Mouse (Mus musculus) heart, postnatal 0 days (tissue): ENCODE measurements around the gene Siae. TPM values are rescaled to one million over a fixed set of nuclear protein-coding genes. Genes with fewer than 3 reads are reported as not detected.

Experiments used
- ATAC-seq: fragments of 200-750 bp; cut with Nextera tagmentation; 2 replicates; pipeline ENCODE4 v1.8.0; 2017; ENCODE audit warnings: low read depth, moderate number of reproducible peaks, moderate library complexity; ENCODE audit not compliant: insufficient read depth
- DNase-seq: peaks from one replicate; pipeline ENCODE4 v3.0.0-alpha.2; 2016; ENCODE audit warnings: low spot score
- H3K27ac ChIP-seq: fragments of 300-500 bp; sonication (generic); 2 replicates; pipeline ENCODE4 v1.5.1; 2014; ENCODE audit warnings: low read depth, mild to moderate bottlenecking
- H3K27me3 ChIP-seq: fragments of 300-500 bp; sonication (generic); 2 replicates; pipeline ENCODE4 v1.6.1; 2014; ENCODE audit warnings: low read length, mixed read lengths; ENCODE audit not compliant: control insufficient read depth, insufficient read depth
- H3K36me3 ChIP-seq: fragments of 300-500 bp; sonication (generic); replicated peaks from 2 replicates; pipeline ENCODE4 v1.6.1; 2014; ENCODE audit warnings: low read length, mixed read lengths; ENCODE audit not compliant: control insufficient read depth, insufficient read depth
- H3K4me1 ChIP-seq: fragments of 300-500 bp; sonication (generic); 2 replicates; pipeline ENCODE4 v1.6.1; 2014; ENCODE audit warnings: antibody characterized with exemption; ENCODE audit not compliant: control insufficient read depth, insufficient read depth
- H3K4me2 ChIP-seq: fragments of 300-500 bp; sonication (generic); 2 replicates; pipeline ENCODE4 v1.6.1; 2014; ENCODE audit warnings: low read depth, mild to moderate bottlenecking, low read length, moderate library complexity
- H3K4me3 ChIP-seq: fragments of 300-500 bp; sonication (generic); 2 replicates; pipeline ENCODE4 v1.5.1; 2014; ENCODE audit warnings: low read depth, low read length
- H3K9ac ChIP-seq: fragments of 300-500 bp; sonication (generic); replicated peaks from 2 replicates; pipeline ENCODE4 v1.6.1; 2014; ENCODE audit warnings: low read depth, low read length, mixed read lengths
- H3K9me3 ChIP-seq: fragments of 300-500 bp; sonication (generic); replicated peaks from 2 replicates; pipeline ENCODE4 v1.6.1; 2016; ENCODE audit warnings: low read length; ENCODE audit not compliant: control insufficient read depth
- CTCF ChIP-seq: IDR thresholded peaks from 2 replicates; pipeline ENCODE4 v1.5.1; 2016; ENCODE audit warnings: antibody characterized with exemption, control low read depth, low read depth
- EP300 ChIP-seq: IDR thresholded peaks from 2 replicates; pipeline ENCODE4 v1.6.1; 2016; ENCODE audit warnings: antibody characterized with exemption, low read depth
- WGBS: fragments of 180-500 bp; shearing (Covaris S2); extraction: QIAGEN DNeasy Blood & Tissue Kit; methylation state at CpG from one replicate; pipeline ENCODE4 v1.1.7; 2014; 5-methylcytosine and 5-hydroxymethylcytosine counted together
- polyA plus RNA-seq: library from polyadenylated mRNA; unstranded; fragments of >200 nt; fragmentation: Nextera tagmentation; extraction: Ambion mirVana; gene quantifications from 2 replicates; pipeline ENCODE4 v1.2.1, GENCODE M21; 2015
- total RNA-seq: library from RNA; depleted of rRNA; stranded (reverse); fragments of >200 nt; gene quantifications from 2 replicates; pipeline ENCODE4 v1.2.3, GENCODE M21; 2014; ENCODE audit warnings: low replicate concordance

Gene Siae
- total and polyA plus RNA-seq, 2 experiments from 2014 or later, result 5.4 to 6.4 TPM

- 64% methylated on average over 4 of the region's 4 CpGs for WGBS
These were observed 31.2 kb downstream of the Siae start for GRCm38 (mm10) chr9:37586718-37587117.

GRCm38 (mm10) chr9:37590381-37590780 is 34.9 kb downstream of the Siae start:
- no peak for ATAC-seq
- Histone ChIP-seq H3K4me1 (no peaks in the 10 kb centered on the region), H3K27ac (no peak overlapping the region), H3K9ac (no peak overlapping the region), H3K4me3 (no peak overlapping the region), H3K27me3 (no peaks in the 10 kb centered on the region), H3K36me3 (no peaks in the 10 kb centered on the region), H3K4me2 (no peak overlapping the region), H3K9me3 (no peaks in the 10 kb centered on the region)
- 78% methylated on average over 4 of the region's 4 CpGs for WGBS
- no peak for TF ChIP-seq EP300
- no peak for TF ChIP-seq CTCF
- no peak for DNase-seq

More at GRCm38 (mm10) chr9:37586718-37587117, 31.2 kb downstream of the Siae start:
- Histone ChIP-seq H3K9ac (no peak overlapping the region), H3K4me2 (no peak overlapping the region), H3K36me3 (no peaks in the 10 kb centered on the region), H3K27me3 (no peaks in the 10 kb centered on the region), H3K27ac (no peak overlapping the region), H3K4me1 (no peaks in the 10 kb centered on the region), H3K4me3 (no peak overlapping the region), H3K9me3 (no peaks in the 10 kb centered on the region)
- ATAC-seq (no peak), DNase-seq (no peak)
- TF ChIP-seq CTCF, result no peak
- no peak for TF ChIP-seq EP300

GRCm38 (mm10) chr9:37592025-37592424 is 36.5 kb downstream of the Siae start:
- H3K36me3 ChIP-seq, result no peaks in the 10 kb centered on the region
- ATAC-seq, result no peak
- H3K4me2 ChIP-seq, result no peak overlapping the region
- TF ChIP-seq CTCF (no peak), EP300 (no peak)
- H3K27me3 ChIP-seq, result no peaks in the 10 kb centered on the region
- WGBS, result 54% methylated on average over 2 of the region's 2 CpGs
- H3K9me3 ChIP-seq, result no peaks in the 10 kb centered on the region
- no peak overlapping the region for H3K4me3 ChIP-seq
- no peaks in the 10 kb centered on the region for H3K4me1 ChIP-seq
- H3K9ac ChIP-seq, result no peak overlapping the region
- H3K27ac ChIP-seq, result no peak overlapping the region
- DNase-seq, result no peak

- Histone ChIP-seq H3K27ac (no peak overlapping the region), H3K9ac (no peak overlapping the region), H3K9me3 (no peaks in the 10 kb centered on the region), H3K36me3 (no peaks in the 10 kb centered on the region), H3K4me3 (no peak overlapping the region), H3K27me3 (no peaks in the 10 kb centered on the region), H3K4me1 (no peaks in the 10 kb centered on the region), H3K4me2 (no peak overlapping the region)
- no peak for DNase-seq
- no peak for ATAC-seq
- 37% methylated on average over 6 of the region's 6 CpGs for WGBS
- TF ChIP-seq CTCF, result no peak
- TF ChIP-seq EP300, result no peak
These were observed 37.1 kb downstream of the Siae start for GRCm38 (mm10) chr9:37592633-37593032.

GRCm38 (mm10) chr9:37593690-37594089 is 38.2 kb downstream of the Siae start:
- ATAC-seq (no peak), DNase-seq (no peak)
- no peaks in the 10 kb centered on the region for H3K9me3 ChIP-seq
- no peak overlapping the region for H3K9ac ChIP-seq
- H3K4me3 ChIP-seq, result no peak overlapping the region
- H3K36me3 ChIP-seq, result no peaks in the 10 kb centered on the region
- H3K4me2 ChIP-seq, result no peak overlapping the region
- H3K27me3 ChIP-seq, result no peaks in the 10 kb centered on the region
- no peak for TF ChIP-seq CTCF
- TF ChIP-seq EP300, result no peak
- WGBS, result 84% methylated on average over 3 of the region's 3 CpGs
- H3K4me1 ChIP-seq, result no peaks in the 10 kb centered on the region
- no peak overlapping the region for H3K27ac ChIP-seq

GRCm38 (mm10) chr9:37595570-37595969 is 40.1 kb downstream of the Siae start:
- H3K4me3 ChIP-seq, result no peak overlapping the region
- no peaks in the 10 kb centered on the region for H3K27me3 ChIP-seq
- no peaks in the 10 kb centered on the region for H3K36me3 ChIP-seq
- no peak for DNase-seq
- no peak for ATAC-seq
- H3K27ac ChIP-seq, result no peak overlapping the region
- no peak overlapping the region for H3K4me2 ChIP-seq
- no peak overlapping the region for H3K9ac ChIP-seq
- H3K9me3 ChIP-seq, result no peaks in the 10 kb centered on the region
- 75% methylated on average over 1 of the region's 1 CpGs for WGBS
- no peaks in the 10 kb centered on the region for H3K4me1 ChIP-seq
- no peak for TF ChIP-seq EP300
- TF ChIP-seq CTCF, result no peak
